Mouse (Mus musculus): Measurements from ENCODE around the gene Fam131a. TPM values are rescaled to one million over a fixed set of nuclear protein-coding genes. Genes with fewer than 3 reads are reported as not detected.

The Fam131a gene
- polyA plus RNA-seq (2015; fragmentation: Illumina TruSeq; extraction: RNeasy Lipid Tissue Mini Kit (QIAGEN cat#74804); ENCODE audit: insufficient read depth, low replicate concordance), result 1.5 TPM

GRCm38 (mm10) chr16:20693111-20693701 lies at the start of gene Fam131a:
TSS of gene Fam131a (plus strand) at chr16:20693241.

DNA sequence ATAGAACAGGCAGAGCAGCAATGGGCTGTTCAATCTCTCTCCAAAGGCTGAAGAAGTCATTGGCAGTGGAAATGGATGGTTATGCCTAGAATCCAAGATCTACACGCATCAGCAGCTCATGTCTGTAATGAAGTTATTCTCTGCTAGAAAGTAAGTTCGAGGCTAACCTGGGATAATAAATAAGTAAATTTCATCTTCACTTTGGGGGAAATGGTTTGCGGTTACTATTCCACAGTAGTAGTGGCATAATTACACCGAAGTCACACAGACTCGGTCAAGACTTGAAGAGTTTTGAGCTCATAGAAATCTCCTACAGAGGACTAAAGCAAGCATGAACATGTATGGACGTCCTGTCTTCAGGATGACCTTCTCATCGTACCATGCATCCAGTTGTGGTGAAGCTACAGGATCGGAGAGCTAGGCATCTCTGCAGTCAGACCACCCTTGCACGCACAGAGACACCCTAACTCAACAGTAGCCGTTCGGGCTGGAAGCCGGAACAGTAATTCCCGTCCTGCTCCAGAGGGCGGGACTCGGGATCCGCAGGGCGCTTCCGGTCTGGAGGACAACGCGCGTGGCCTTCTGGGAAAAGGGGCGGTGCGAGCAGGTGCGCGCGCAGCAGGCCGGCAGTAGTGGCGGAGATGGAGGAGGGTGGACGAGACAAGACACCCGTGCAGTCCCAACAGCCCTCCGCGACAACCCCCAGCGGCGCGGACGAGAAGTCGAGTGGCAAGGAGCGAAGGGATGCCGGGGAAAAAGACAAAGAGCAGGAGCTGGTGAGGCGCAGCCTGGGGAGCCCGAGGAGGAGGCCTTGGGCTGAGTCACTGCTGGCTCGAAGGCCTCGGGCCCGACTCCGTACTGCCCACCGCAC lies 41.7 kb upstream of the Fam131a start, which contains the start of gene Psmd2:
Gene Psmd2 (plus strand): TSS at position 577 of the 871 bp plus-strand sequence.

GRCm38 (mm10) chr16:20668013-20668412 lies 25.0 kb upstream of the Fam131a start, which contains the start of gene Eif4g1:
TSS of gene Eif4g1 (plus strand) at chr16:20668313.

DNA sequence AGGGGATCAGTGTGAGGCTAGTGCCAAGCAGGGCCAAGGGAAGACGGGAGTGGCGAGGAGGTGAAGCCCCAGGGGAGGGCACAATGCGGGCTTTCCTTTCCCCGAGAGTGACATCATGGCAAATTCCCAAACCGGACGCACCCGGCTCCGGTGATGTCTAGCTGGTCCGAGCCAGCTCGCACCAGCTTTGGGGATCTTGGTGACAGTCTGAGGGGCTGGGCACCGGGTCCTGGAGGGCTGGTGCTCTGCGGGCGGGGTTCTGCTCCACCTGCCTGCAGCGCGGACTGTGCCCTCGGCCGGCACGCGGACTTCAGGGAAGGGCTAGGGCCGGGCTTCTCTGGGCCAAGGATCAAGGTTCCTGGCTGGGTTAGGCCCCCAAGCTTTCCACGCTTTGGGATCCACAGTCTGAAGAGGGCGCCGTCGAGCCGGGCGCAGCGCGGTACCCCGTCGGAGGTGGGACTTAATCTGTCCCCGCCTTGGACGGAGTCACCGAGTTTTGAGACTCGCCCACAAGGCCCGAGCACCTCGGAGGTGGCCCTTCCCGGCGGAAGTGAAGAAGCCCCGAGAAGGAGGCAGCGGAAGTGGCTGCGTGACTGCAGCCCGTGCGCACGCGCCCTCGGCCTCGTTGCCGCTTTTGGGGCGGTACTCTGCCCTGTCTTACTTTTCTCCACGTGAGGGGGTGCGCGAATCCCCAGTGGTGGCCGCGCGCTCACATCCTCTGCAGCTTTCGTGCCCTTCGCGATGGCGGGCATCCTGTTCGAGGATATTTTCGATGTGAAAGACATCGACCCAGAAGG lies 24.3 kb downstream of the Fam131a start, which contains the start of the genes Polr2h and Clcn2:
Gene Polr2h (plus strand): TSS at position 485 of the 797 bp plus-strand sequence.
Gene Clcn2 (minus strand): TSS at position 566 of the 797 bp plus-strand sequence.

DNA sequence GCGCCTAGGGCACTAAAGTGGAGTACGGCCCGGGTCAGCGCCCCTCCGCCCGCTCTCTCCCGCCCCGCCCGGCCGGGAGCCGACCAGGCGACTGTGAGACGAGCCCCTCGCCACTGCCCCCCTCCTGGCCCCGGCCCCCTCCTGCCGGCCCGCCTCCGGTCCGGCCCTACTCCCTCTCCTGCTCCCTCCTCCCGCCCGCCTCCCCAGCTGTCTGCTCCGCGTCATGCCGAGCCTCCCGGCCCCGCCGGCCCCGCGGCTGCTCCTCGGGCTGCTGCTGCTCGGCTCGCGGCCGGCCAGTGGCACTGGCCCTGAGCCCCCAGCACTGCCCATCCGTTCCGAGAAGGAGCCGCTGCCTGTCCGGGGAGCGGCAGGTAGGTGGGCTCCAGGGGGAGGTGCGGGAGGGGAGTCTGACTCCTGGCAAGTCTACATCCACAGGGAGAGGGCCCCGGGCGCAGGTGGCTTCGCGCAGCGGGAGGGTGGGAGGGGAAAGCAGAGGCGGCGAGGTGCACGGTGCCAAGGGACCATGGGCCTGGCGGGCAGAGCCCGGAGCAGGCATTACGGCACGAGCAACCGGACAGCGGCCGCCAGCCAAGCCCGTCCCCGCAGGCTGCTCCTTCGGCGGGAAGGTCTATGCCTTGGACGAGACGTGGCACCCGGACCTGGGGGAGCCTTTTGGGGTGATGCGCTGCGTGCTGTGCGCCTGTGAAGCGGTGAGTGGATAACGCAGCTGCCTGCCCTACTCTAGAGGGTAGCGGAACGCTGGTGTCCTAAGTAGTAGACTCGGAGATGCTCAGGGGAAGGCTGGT lies 40.1 kb downstream of the Fam131a start, which contains the start of gene Chrd:
Gene Chrd (plus strand): TSS at position 203 of the 806 bp plus-strand sequence.

DNA sequence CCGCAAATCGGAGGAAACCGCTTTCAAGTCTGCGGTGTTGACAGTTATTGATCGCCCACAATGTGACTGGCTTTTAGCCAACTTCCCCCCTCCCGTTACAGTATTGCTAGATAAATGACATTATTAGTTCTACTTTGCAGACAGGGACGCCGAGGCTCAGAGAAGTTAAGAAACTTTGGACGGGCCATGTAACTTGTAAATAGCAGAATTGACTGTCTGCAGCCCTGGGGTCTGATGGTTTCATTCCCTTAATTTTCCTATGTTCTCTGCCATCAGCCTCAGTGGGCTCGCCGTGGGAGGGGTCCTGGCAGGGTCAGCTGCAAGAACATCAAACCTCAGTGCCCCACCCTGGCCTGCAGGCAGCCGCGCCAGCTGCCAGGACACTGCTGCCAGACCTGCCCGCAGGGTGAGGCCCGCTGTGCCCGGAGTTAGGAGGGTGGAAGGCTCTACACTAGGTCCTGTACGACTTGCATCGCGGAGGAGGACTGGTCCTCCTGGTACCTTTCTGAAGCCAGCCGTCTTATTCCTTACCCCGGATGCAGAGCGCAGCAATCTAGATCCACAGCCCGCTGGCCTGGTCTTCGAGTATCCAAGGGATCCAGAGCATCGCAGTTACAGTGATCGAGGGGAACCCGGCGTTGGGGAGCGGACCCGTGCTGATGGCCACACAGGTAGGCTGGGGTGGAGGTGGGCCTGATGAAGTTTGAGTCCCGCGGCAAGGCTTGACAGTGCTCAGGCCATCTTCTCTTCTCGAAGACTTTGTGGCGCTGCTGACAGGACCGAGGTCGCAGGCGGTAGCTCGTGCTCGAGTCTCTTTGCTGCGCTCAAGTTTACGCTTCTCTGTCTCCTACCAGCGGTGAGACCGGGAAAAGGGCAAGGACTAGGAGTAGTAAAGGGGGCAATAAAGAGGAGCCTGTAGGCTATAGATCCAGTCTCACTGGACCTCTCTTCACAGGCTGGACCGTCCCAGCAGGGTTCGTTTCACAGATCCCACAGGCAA lies 41.0 kb downstream of the Fam131a start, which contains the start of gene Thpo:
Gene Thpo (minus strand): TSS at position 781 of the 1,000 bp plus-strand sequence.

Other genes starting within 250 kb of the Fam131a start
- gene Eif2b5, start 194.4 kb upstream of the Fam131a start, polyA plus RNA-seq (2015; fragmentation: Illumina TruSeq; extraction: RNeasy Lipid Tissue Mini Kit (QIAGEN cat#74804); ENCODE audit: insufficient read depth, low replicate concordance), result 44.1 TPM
- 19.2 TPM for gene Dvl3, start 176.3 kb upstream of the Fam131a start, polyA plus RNA-seq (2015; fragmentation: Illumina TruSeq; extraction: RNeasy Lipid Tissue Mini Kit (QIAGEN cat#74804); ENCODE audit: insufficient read depth, low replicate concordance)
- gene Ap2m1, start 157.8 kb upstream of the Fam131a start, polyA plus RNA-seq (2015; fragmentation: Illumina TruSeq; extraction: RNeasy Lipid Tissue Mini Kit (QIAGEN cat#74804); ENCODE audit: insufficient read depth, low replicate concordance), result 187 TPM
- 47.3 TPM for gene Abcf3, start 144.7 kb upstream of the Fam131a start, polyA plus RNA-seq (2015; fragmentation: Illumina TruSeq; extraction: RNeasy Lipid Tissue Mini Kit (QIAGEN cat#74804); ENCODE audit: insufficient read depth, low replicate concordance)
- not detected for gene Vwa5b2, start 103.8 kb upstream of the Fam131a start, polyA plus RNA-seq (2015; fragmentation: Illumina TruSeq; extraction: RNeasy Lipid Tissue Mini Kit (QIAGEN cat#74804); ENCODE audit: insufficient read depth, low replicate concordance)
- gene Eef1akmt4, start 81.6 kb upstream of the Fam131a start, polyA plus RNA-seq (2015; fragmentation: Illumina TruSeq; extraction: RNeasy Lipid Tissue Mini Kit (QIAGEN cat#74804); ENCODE audit: insufficient read depth, low replicate concordance), result 6.3 TPM
- not detected for gene Gm49333, start 81.6 kb upstream of the Fam131a start, polyA plus RNA-seq (2015; fragmentation: Illumina TruSeq; extraction: RNeasy Lipid Tissue Mini Kit (QIAGEN cat#74804); ENCODE audit: insufficient read depth, low replicate concordance)
- 9.0 TPM for gene Alg3, start 81.5 kb upstream of the Fam131a start, polyA plus RNA-seq (2015; fragmentation: Illumina TruSeq; extraction: RNeasy Lipid Tissue Mini Kit (QIAGEN cat#74804); ENCODE audit: insufficient read depth, low replicate concordance)
- 0.37 TPM for gene Camk2n2, start 72.0 kb upstream of the Fam131a start, polyA plus RNA-seq (2015; fragmentation: Illumina TruSeq; extraction: RNeasy Lipid Tissue Mini Kit (QIAGEN cat#74804); ENCODE audit: insufficient read depth, low replicate concordance)
- gene Ece2, start 63.4 kb upstream of the Fam131a start, polyA plus RNA-seq (2015; fragmentation: Illumina TruSeq; extraction: RNeasy Lipid Tissue Mini Kit (QIAGEN cat#74804); ENCODE audit: insufficient read depth, low replicate concordance), result not detected
- gene Psmd2, start 41.6 kb upstream of the Fam131a start, polyA plus RNA-seq (2015; fragmentation: Illumina TruSeq; extraction: RNeasy Lipid Tissue Mini Kit (QIAGEN cat#74804); ENCODE audit: insufficient read depth, low replicate concordance), result 125 TPM
- 174 TPM for gene Eif4g1, start 24.9 kb upstream of the Fam131a start, polyA plus RNA-seq (2015; fragmentation: Illumina TruSeq; extraction: RNeasy Lipid Tissue Mini Kit (QIAGEN cat#74804); ENCODE audit: insufficient read depth, low replicate concordance)
- 36.2 TPM for gene Polr2h, start 24.4 kb downstream of the Fam131a start, polyA plus RNA-seq (2015; fragmentation: Illumina TruSeq; extraction: RNeasy Lipid Tissue Mini Kit (QIAGEN cat#74804); ENCODE audit: insufficient read depth, low replicate concordance)
- gene Clcn2, start 24.5 kb downstream of the Fam131a start, polyA plus RNA-seq (2015; fragmentation: Illumina TruSeq; extraction: RNeasy Lipid Tissue Mini Kit (QIAGEN cat#74804); ENCODE audit: insufficient read depth, low replicate concordance), result 1.6 TPM
- 0.17 TPM for gene Chrd, start 39.9 kb downstream of the Fam131a start, polyA plus RNA-seq (2015; fragmentation: Illumina TruSeq; extraction: RNeasy Lipid Tissue Mini Kit (QIAGEN cat#74804); ENCODE audit: insufficient read depth, low replicate concordance)
- gene Thpo, start 41.3 kb downstream of the Fam131a start, polyA plus RNA-seq (2015; fragmentation: Illumina TruSeq; extraction: RNeasy Lipid Tissue Mini Kit (QIAGEN cat#74804); ENCODE audit: insufficient read depth, low replicate concordance), result not detected